In the genomic region with DNA sequence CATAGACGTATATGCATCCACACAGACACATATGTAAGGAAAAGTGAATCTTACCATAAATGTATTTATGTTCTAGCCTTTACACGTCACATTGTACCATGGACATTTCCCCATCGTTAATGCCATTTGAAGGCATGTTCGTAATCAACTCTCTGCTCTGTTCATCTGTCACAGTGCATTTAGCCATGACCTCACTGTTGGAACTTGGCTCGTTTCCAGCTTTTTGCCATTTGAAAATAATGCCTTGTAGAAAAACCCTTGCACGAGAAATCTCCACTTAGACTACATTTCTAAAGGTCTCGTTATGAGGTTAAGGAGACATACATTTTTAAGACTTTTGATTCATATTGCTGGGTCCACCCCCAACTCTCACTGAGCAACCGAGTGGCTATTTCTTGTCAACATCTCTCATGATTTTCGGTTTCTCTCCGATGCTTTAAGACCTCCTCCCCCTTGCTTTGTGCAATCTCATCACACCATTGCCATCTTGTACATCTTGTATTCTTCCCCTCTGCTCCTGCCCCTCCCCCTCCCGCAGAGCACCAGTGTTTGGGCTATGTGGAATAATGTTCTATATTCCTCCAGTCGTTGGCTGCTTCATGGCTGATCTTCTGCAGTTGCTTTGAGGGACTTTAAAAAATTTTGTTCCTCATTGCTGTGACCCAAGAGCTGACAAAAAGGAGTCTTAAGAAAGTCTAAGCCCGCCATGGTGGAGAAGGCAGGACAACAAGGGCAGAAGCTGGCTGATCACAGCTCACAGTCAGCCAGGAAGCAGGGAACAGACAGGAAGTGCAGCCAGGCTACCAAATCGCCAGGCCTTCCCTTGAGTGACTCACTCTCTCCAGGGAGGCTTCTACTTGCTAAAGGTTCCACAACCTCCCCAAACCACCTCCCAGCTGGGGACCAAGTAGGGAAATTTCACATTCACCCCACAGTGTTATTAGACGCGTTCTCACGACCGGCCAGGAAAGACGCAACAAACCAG, we compare ENCODE assay signal across 12 mouse cellular contexts. TPM values are rescaled to one million over a fixed set of nuclear protein-coding genes. Genes with fewer than 3 reads are reported as not detected.
A peak's percentile ranks its signal among the peaks of the same experiment; 100 is the strongest.
DNase-seq lines count a peak whose midpoint lies in the region; ATAC-seq and TF ChIP-seq lines count a peak whose summit lies in the region.
"Had no signal": no experiment of that assay in that cellular context is flagged by ENCODE, and none has a peak within 500 bp of the region (broad histone marks: within the 10 kb centered on the region; RNA-seq: fewer than 3 reads in every experiment).

No protein-coding gene starts in this region.

- H3K27me3 ChIP-seq in hindbrain, embryonic 14.5 days (ENCODE audit: control insufficient read depth, insufficient read depth, low read length), result no peaks in the 10 kb centered on the region
- H3K27me3 ChIP-seq in hindbrain, embryonic 10.5 days (ENCODE audit: insufficient read depth, poor library complexity, severe bottlenecking), result no peaks in the 10 kb centered on the region
- H3K27me3 ChIP-seq in E14TG2a.4 (ENCODE audit: insufficient read depth, low read length), result no peaks in the 10 kb centered on the region
- H3K27me3 ChIP-seq in heart, embryonic 10.5 days (ENCODE audit: insufficient read depth, poor library complexity, severe bottlenecking), result no peaks in the 10 kb centered on the region
- H3K27me3 ChIP-seq: limb, embryonic 12.5 days had no signal

- ATAC-seq in hindbrain, embryonic 14.5 days (ENCODE audit: low FRiP score), result no peak
- no peak for ATAC-seq in inflammation-experienced regulatory T-cells, adult 6 months
- ATAC-seq: intestine, embryonic 16.5 days had no signal

- no peak for TF ChIP-seq CTCF in E14TG2a.4 (conservative IDR thresholded peaks at IDR 0.05; ENCODE audit: low read length)

- no peaks in the 10 kb centered on the region for H3K36me3 ChIP-seq in hindbrain, embryonic 14.5 days (replicated peaks; ENCODE audit: control insufficient read depth, insufficient read depth)
- H3K36me3 ChIP-seq in hindbrain, embryonic 10.5 days, result no peaks in the 10 kb centered on the region
- no peaks in the 10 kb centered on the region for H3K36me3 ChIP-seq in E14TG2a.4 (ENCODE audit: insufficient read depth, low read length)
- H3K36me3 ChIP-seq in heart, embryonic 10.5 days, result no peaks in the 10 kb centered on the region
- H3K36me3 ChIP-seq: limb, embryonic 12.5 days had no signal

- H3K4me1 ChIP-seq in hindbrain, embryonic 14.5 days (replicated peaks; ENCODE audit: control insufficient read depth, insufficient read depth, low read length), result no peaks in the 10 kb centered on the region
- H3K4me1 ChIP-seq in hindbrain, embryonic 10.5 days (replicated peaks), result no peaks in the 10 kb centered on the region
- no peaks in the 10 kb centered on the region for H3K4me1 ChIP-seq in E14TG2a.4 (replicated peaks; ENCODE audit: low read depth, low read length)
- H3K4me1 ChIP-seq in heart, embryonic 10.5 days, result no peaks in the 10 kb centered on the region
- H3K4me1 ChIP-seq: limb, embryonic 12.5 days had no signal

- WGBS in hindbrain, embryonic 14.5 days, result 77% methylated on average over 19 of the region's 19 CpGs
- 92% methylated on average over 19 of the region's 19 CpGs for WGBS in hindbrain, embryonic 10.5 days
- WGBS in heart, embryonic 10.5 days, result 83% methylated on average over 19 of the region's 19 CpGs

- no peak overlapping the region for H3K27ac ChIP-seq in hindbrain, embryonic 14.5 days
- no peak overlapping the region for H3K27ac ChIP-seq in hindbrain, embryonic 10.5 days
- H3K27ac ChIP-seq in heart, embryonic 10.5 days, result no peak overlapping the region
- H3K27ac ChIP-seq: limb, embryonic 12.5 days had no signal

- H3K9ac ChIP-seq in hindbrain, embryonic 14.5 days, result no peak overlapping the region
- H3K9ac ChIP-seq: limb, embryonic 12.5 days had no signal

- no peak overlapping the region for H3K4me2 ChIP-seq in hindbrain, embryonic 14.5 days (replicated peaks)
- H3K4me2 ChIP-seq: limb, embryonic 12.5 days had no signal

- H3K9me3 ChIP-seq in hindbrain, embryonic 14.5 days (ENCODE audit: control insufficient read depth, low read length), result no peaks in the 10 kb centered on the region
- H3K9me3 ChIP-seq in hindbrain, embryonic 10.5 days, result peaks cover 4% of the 10 kb centered on the region; the same call in 1 of the 2 replicates
- peaks cover 41% of the 10 kb centered on the region for H3K9me3 ChIP-seq in E14TG2a.4 (ENCODE audit: low read length)
- 0 out of 2 replicates have a peak, but pooled peaks cover 4% of the 10 kb centered on the region for H3K9me3 ChIP-seq in heart, embryonic 10.5 days
- H3K9me3 ChIP-seq: limb, embryonic 12.5 days had no signal

- DNase-seq in hindbrain, embryonic 14.5 days (ENCODE audit: low spot score), result peak; percentile 64
- DNase-seq in hindbrain, embryonic 10.5 days (ENCODE audit: low spot score), result no peak
- DNase-seq in adrenal gland, postnatal 14 days, result peak; percentile 69
- peak; percentile 67 for DNase-seq in heart, embryonic 10.5 days (ENCODE audit: low spot score)
- no peak for DNase-seq in left cerebral cortex, adult 8-10 months (ENCODE audit: low spot score in 2 of 2)
- no peak for DNase-seq in layer of hippocampus, adult 11-12 months (ENCODE audit: low spot score)
- DNase-seq: thymus, postnatal 14 days had no signal

- H3K4me3 ChIP-seq in hindbrain, embryonic 14.5 days (replicated peaks; ENCODE audit: low read length), result no peak overlapping the region
- H3K4me3 ChIP-seq in hindbrain, embryonic 10.5 days, result no peak overlapping the region
- peak overlapping the region; percentile 29; the same call in 1 of the 2 replicates for H3K4me3 ChIP-seq in E14TG2a.4 (replicated peaks; ENCODE audit: low read length)
- H3K4me3 ChIP-seq in heart, embryonic 10.5 days, result no peak overlapping the region
- H3K4me3 ChIP-seq: erythroblast, embryonic 14.5 days; limb, embryonic 12.5 days had no signal

RNA-seq across cellular contexts. Expression of gene Ppp2r3a, which starts 40.4 kb away (rescaled TPM):
- 30.2 and 33.9 TPM in 2 replicates for polyA plus RNA-seq in hindbrain, embryonic 14.5 days (2014; fragmentation: Nextera tagmentation; extraction: Ambion mirVana)
- 9.0 and 9.5 TPM in 2 replicates for polyA plus RNA-seq in hindbrain, embryonic 10.5 days (2016; fragmentation: Nextera tagmentation; extraction: Ambion mirVana)
- total RNA-seq in adrenal gland, postnatal 14 days (2021), result 24.2 and 28.6 TPM in 2 replicates
- 37.5 and 64.0 TPM in 2 replicates for polyA plus RNA-seq in heart, embryonic 10.5 days (2016; fragmentation: Nextera tagmentation; extraction: Ambion mirVana)
- 1 to 10 TPM; 1.3 to 1.8 (median 1.6) TPM for polyA plus RNA-seq in inflammation-experienced regulatory T-cells, adult 6 months (2017; shearing (Covaris generic))
- total RNA-seq in left cerebral cortex, adult 8-10 months (2022), result 10 to 100 TPM; 26.1 to 31.9 (median 27.8) TPM

Comparison
In these comparisons a context has a peak if more than half of its experiments do, and no peak if none do; other contexts are left out.
1. DNase-seq: peak in hindbrain, embryonic 14.5 days (single experiment), adrenal gland, postnatal 14 days (single experiment) and heart, embryonic 10.5 days (single experiment); none in hindbrain, embryonic 10.5 days (single experiment), left cerebral cortex, adult 8-10 months (0 of 2) and layer of hippocampus, adult 11-12 months (single experiment).